8 mouse cellular contexts compared by ENCODE assay signal in genomic region chr6:114873808-114874137, GRCm38 (mm10).
DNase-seq lines count a peak whose midpoint lies in the region; ATAC-seq and TF ChIP-seq lines count a peak whose summit lies in the region.

No protein-coding gene starts in this region.

- no peaks in the 10 kb centered on the region for H3K27me3 ChIP-seq in kidney, adult 2 months (replicated peaks; ENCODE audit: control insufficient read depth, insufficient read depth, low read length)
- H3K27me3 ChIP-seq in hindbrain, embryonic 13.5 days, result no peaks in the 10 kb centered on the region
- H3K27me3 ChIP-seq in midbrain, embryonic 13.5 days, result no peaks in the 10 kb centered on the region

- no peaks in the 10 kb centered on the region for H3K9me3 ChIP-seq in hindbrain, embryonic 13.5 days
- H3K9me3 ChIP-seq in midbrain, embryonic 13.5 days, result no peaks in the 10 kb centered on the region

- H3K27ac ChIP-seq in kidney, adult 2 months (ENCODE audit: insufficient read depth, low read depth, low read length), result peak overlapping the region; percentile 99
- H3K27ac ChIP-seq in brown adipose tissue, adult 24 weeks (replicated peaks; ENCODE audit: low read depth, low read length), result peak overlapping the region; percentile 97
- peak overlapping the region; percentile 97 for H3K27ac ChIP-seq in hindbrain, embryonic 13.5 days
- peak overlapping the region; percentile 96 for H3K27ac ChIP-seq in midbrain, embryonic 13.5 days

- ATAC-seq in hindbrain, embryonic 13.5 days (ENCODE audit: low FRiP score), result no peak
- ATAC-seq in midbrain, embryonic 13.5 days, result no peak
- ATAC-seq in granulocyte monocyte progenitor cell, adult 5-6 weeks (replicated peaks; ENCODE audit: poor library complexity, severe bottlenecking), result no peak

- no peak for TF ChIP-seq CTCF in kidney, adult 2 months (conservative IDR thresholded peaks at IDR 0.05; ENCODE audit: insufficient read depth, insufficient read length, low read depth, low read length)

- DNase-seq in kidney, adult 2 months, result peak; percentile 51
- DNase-seq in kidney, adult 11 months, result no peak
- no peak for DNase-seq in urinary bladder, postnatal 14 days (ENCODE audit: low spot score)
- no peak for DNase-seq in gastrocnemius, postnatal 10 days

- peak overlapping the region; percentile 78 for H3K9ac ChIP-seq in hindbrain, embryonic 13.5 days
- peak overlapping the region; percentile 74 for H3K9ac ChIP-seq in midbrain, embryonic 13.5 days (replicated peaks)

- peak overlapping the region; percentile 64 for H3K4me3 ChIP-seq in kidney, adult 2 months (ENCODE audit: insufficient read depth, low read depth, low read length)
- peak overlapping the region; percentile 61 for H3K4me3 ChIP-seq in brown adipose tissue, adult 24 weeks (ENCODE audit: insufficient read depth, low read depth, low read length)
- H3K4me3 ChIP-seq in hindbrain, embryonic 13.5 days, result peak overlapping the region; percentile 41
- H3K4me3 ChIP-seq in midbrain, embryonic 13.5 days (replicated peaks), result peak overlapping the region; percentile 44

- no peaks in the 10 kb centered on the region for H3K36me3 ChIP-seq in kidney, adult 2 months (ENCODE audit: control insufficient read depth, insufficient read depth, low read length)
- H3K36me3 ChIP-seq in hindbrain, embryonic 13.5 days, result no peaks in the 10 kb centered on the region; the same call in 1 of the 2 replicates
- peaks cover 4% of the 10 kb centered on the region; the same call in 1 of the 2 replicates for H3K36me3 ChIP-seq in midbrain, embryonic 13.5 days

- 25% methylated on average over 3 of the region's 3 CpGs for WGBS in kidney, adult 2 months
- WGBS in hindbrain, embryonic 13.5 days, result 78% methylated on average over 3 of the region's 3 CpGs
- WGBS in midbrain, embryonic 13.5 days, result 75% methylated on average over 3 of the region's 3 CpGs

- peak overlapping the region; percentile 67 for H3K4me2 ChIP-seq in hindbrain, embryonic 13.5 days
- peak overlapping the region; percentile 72 for H3K4me2 ChIP-seq in midbrain, embryonic 13.5 days (replicated peaks)

- H3K4me1 ChIP-seq in kidney, adult 2 months (ENCODE audit: control insufficient read depth, insufficient read depth, low read length), result peaks cover 66% of the 10 kb centered on the region
- peaks cover 61% of the 10 kb centered on the region for H3K4me1 ChIP-seq in brown adipose tissue, adult 24 weeks (ENCODE audit: control insufficient read depth, insufficient read depth, insufficient read length, low read length)
- H3K4me1 ChIP-seq in hindbrain, embryonic 13.5 days (replicated peaks), result peaks cover 84% of the 10 kb centered on the region
- H3K4me1 ChIP-seq in midbrain, embryonic 13.5 days (replicated peaks), result peaks cover 83% of the 10 kb centered on the region

- no peak for TF ChIP-seq POLR2A in kidney, adult 2 months (IDR thresholded peaks at IDR 0.05; ENCODE audit: low read depth, low read length)
